Mouse (Mus musculus) ES-E14 (cell line): ENCODE data around the gene Ptcd2.

ENCODE experiments used
- CHD2 ChIP-seq: IDR thresholded peaks from 2 replicates; pipeline ENCODE4 v1.6.1; 2014; ENCODE audit warnings: mild to moderate bottlenecking, low read depth, low read length, inconsistent platforms
- HCFC1 ChIP-seq: IDR thresholded peaks from 2 replicates; pipeline ENCODE4 v1.6.1; 2012; ENCODE audit warnings: low read length, inconsistent platforms, borderline replicate concordance; ENCODE audit not compliant: insufficient read depth
- MAFK ChIP-seq: IDR thresholded peaks from 2 replicates; pipeline ENCODE4 v1.6.1; 2014; ENCODE audit warnings: mild to moderate bottlenecking, low read depth, low read length, inconsistent platforms; ENCODE audit not compliant: insufficient read depth
- ZC3H11A ChIP-seq: IDR thresholded peaks from 2 replicates; pipeline ENCODE4 v1.6.1; 2012; ENCODE audit warnings: low read depth, mild to moderate bottlenecking, inconsistent platforms, low read length, borderline replicate concordance
- ZNF384 ChIP-seq: IDR thresholded peaks from 2 replicates; pipeline ENCODE4 v1.6.1; 2012; ENCODE audit warnings: low read depth, low read length, inconsistent platforms

GRCm38 (mm10) chr13:99367554-99368174 is 23.2 kb upstream of the Ptcd2 start:
- no peak for TF ChIP-seq ZNF384
- TF ChIP-seq CHD2: no peak
- TF ChIP-seq MAFK: no peak
- no peak for TF ChIP-seq HCFC1
- TF ChIP-seq ZC3H11A: no peak
